Mouse (Mus musculus) liver, postnatal 0 days (tissue): ENCODE measurements at regions not wholly inside any gene's neighbourhood (a gene's known extent, or its start where the extent isn't known, plus 50 kb on each side); places are given as distances from the start of the nearest gene placed in this dataset.

Experiments
- ATAC-seq: fragments of 200-750 bp; cut with Nextera tagmentation; 2 replicates; pipeline ENCODE4 v1.8.0; 2017; ENCODE audit warnings: mild to moderate bottlenecking, moderate library complexity
- DNase-seq: peaks from one replicate; pipeline ENCODE4 v3.0.0-alpha.2; 2016
- H3K27ac ChIP-seq: fragments of 300-500 bp; sonication (generic); 2 replicates; pipeline ENCODE4 v1.5.1; 2014; ENCODE audit warnings: antibody characterized with exemption, moderate library complexity, mild to moderate bottlenecking, low read depth
- H3K27me3 ChIP-seq: fragments of 300-500 bp; sonication (generic); 2 replicates; pipeline ENCODE4 v1.6.1; 2014; ENCODE audit warnings: low read length, control low read depth, mixed read lengths; ENCODE audit not compliant: insufficient read depth
- H3K36me3 ChIP-seq: fragments of 300-500 bp; sonication (generic); replicated peaks from 2 replicates; pipeline ENCODE4 v1.6.1; 2014; ENCODE audit warnings: mild to moderate bottlenecking, control low read depth, low read length, moderate library complexity, mixed read lengths; ENCODE audit not compliant: insufficient read depth
- H3K4me1 ChIP-seq: fragments of 300-500 bp; sonication (generic); 2 replicates; pipeline ENCODE4 v1.6.1; 2014; ENCODE audit warnings: antibody characterized with exemption, mild to moderate bottlenecking, control low read depth; ENCODE audit not compliant: insufficient read depth
- H3K4me2 ChIP-seq: fragments of 300-500 bp; sonication (generic); 2 replicates; pipeline ENCODE4 v1.6.1; 2014; ENCODE audit warnings: low read depth, mild to moderate bottlenecking, low read length, moderate library complexity, mixed read lengths
- H3K4me3 ChIP-seq: fragments of 300-500 bp; sonication (generic); 2 replicates; pipeline ENCODE4 v1.5.1; 2014; ENCODE audit warnings: low read depth, low read length
- H3K9ac ChIP-seq: fragments of 300-500 bp; sonication (generic); replicated peaks from 2 replicates; pipeline ENCODE4 v1.6.1; 2014; ENCODE audit warnings: mild to moderate bottlenecking, moderate library complexity
- H3K9me3 ChIP-seq: fragments of 300-500 bp; sonication (generic); 2 replicates; pipeline ENCODE4 v1.6.1; 2016; ENCODE audit warnings: mild to moderate bottlenecking, control low read depth, low read length, mixed read lengths
- CTCF ChIP-seq: sonication (generic); IDR thresholded peaks from 2 replicates; pipeline ENCODE4 v1.5.1; 2016; ENCODE audit warnings: antibody characterized with exemption, low read depth
- EP300 ChIP-seq: IDR thresholded peaks from 2 replicates; pipeline ENCODE4 v1.6.1; 2016; ENCODE audit warnings: antibody characterized with exemption, low read depth, mild to moderate bottlenecking
- WGBS: fragments of 180-500 bp; shearing (Covaris S2); extraction: QIAGEN DNeasy Blood & Tissue Kit; methylation state at CpG from one replicate; pipeline ENCODE4 v1.1.7; 2014; ENCODE audit not compliant: insufficient replicate concordance; 5-methylcytosine and 5-hydroxymethylcytosine counted together

- Histone ChIP-seq H3K4me2 (no peak overlapping the region), H3K27ac (no peak overlapping the region), H3K9ac (no peak overlapping the region), H3K36me3 (no peaks in the 10 kb centered on the region), H3K4me3 (no peak overlapping the region), H3K9me3 (no peaks in the 10 kb centered on the region), H3K27me3 (no peaks in the 10 kb centered on the region), H3K4me1 (no peaks in the 10 kb centered on the region)
- WGBS, result 63% methylated on average over 2 of the region's 2 CpGs
- TF ChIP-seq EP300, result no peak
- no peak for DNase-seq
- ATAC-seq, result no peak
Measured at GRCm38 (mm10) chr3:140744501-140744900, 467.7 kb downstream of the Pdha2 start.

GRCm38 (mm10) chr3:140740430-140740829 is 471.7 kb downstream of the Pdha2 start:
- DNase-seq, result no peak
- 43% methylated on average over 1 of the region's 1 CpGs for WGBS
- no peak overlapping the region for H3K27ac ChIP-seq
- no peak for TF ChIP-seq EP300
- TF ChIP-seq CTCF, result no peak
- no peak overlapping the region for H3K9ac ChIP-seq
- H3K36me3 ChIP-seq, result no peaks in the 10 kb centered on the region
- H3K4me3 ChIP-seq, result no peak overlapping the region
- H3K27me3 ChIP-seq, result no peaks in the 10 kb centered on the region
- H3K4me2 ChIP-seq, result no peak overlapping the region
- H3K9me3 ChIP-seq, result no peaks in the 10 kb centered on the region
- ATAC-seq, result no peak
- H3K4me1 ChIP-seq, result no peaks in the 10 kb centered on the region

- Histone ChIP-seq H3K9ac (no peak overlapping the region), H3K9me3 (no peaks in the 10 kb centered on the region), H3K27me3 (no peaks in the 10 kb centered on the region), H3K4me2 (no peak overlapping the region), H3K4me3 (no peak overlapping the region), H3K36me3 (no peaks in the 10 kb centered on the region), H3K4me1 (no peaks in the 10 kb centered on the region), H3K27ac (no peak overlapping the region)
- DNase-seq (no peak), ATAC-seq (no peak)
- TF ChIP-seq CTCF (no peak), EP300 (no peak)
- WGBS, result 50% methylated on average over 8 of the region's 8 CpGs
Measured at GRCm38 (mm10) chr3:140738654-140739369, 473.3 kb downstream of the Pdha2 start.

- Histone ChIP-seq H3K4me3 (no peak overlapping the region), H3K27me3 (no peaks in the 10 kb centered on the region), H3K9ac (no peak overlapping the region), H3K9me3 (no peaks in the 10 kb centered on the region), H3K36me3 (no peaks in the 10 kb centered on the region), H3K27ac (no peak overlapping the region), H3K4me2 (no peak overlapping the region), H3K4me1 (no peaks in the 10 kb centered on the region)
- no peak for DNase-seq
- TF ChIP-seq CTCF (no peak), EP300 (no peak)
- no peak for ATAC-seq
Measured at GRCm38 (mm10) chr3:140716896-140717295, 495.3 kb downstream of the Pdha2 start.

GRCm38 (mm10) chr3:140707591-140708131 is 504.5 kb downstream of the Pdha2 start:
- Histone ChIP-seq H3K4me1 (no peaks in the 10 kb centered on the region), H3K4me2 (no peak overlapping the region), H3K9me3 (no peaks in the 10 kb centered on the region), H3K9ac (no peak overlapping the region), H3K36me3 (no peaks in the 10 kb centered on the region), H3K27me3 (no peaks in the 10 kb centered on the region), H3K27ac (no peak overlapping the region), H3K4me3 (no peak overlapping the region)
- WGBS, result 64% methylated on average over 3 of the region's 3 CpGs
- ATAC-seq, result no peak
- TF ChIP-seq CTCF (no peak), EP300 (no peak)
- no peak for DNase-seq

- WGBS, result 72% methylated on average over 4 of the region's 4 CpGs
- DNase-seq (no peak), ATAC-seq (no peak)
- Histone ChIP-seq H3K27ac (no peak overlapping the region), H3K4me1 (no peaks in the 10 kb centered on the region), H3K9ac (no peak overlapping the region), H3K27me3 (no peaks in the 10 kb centered on the region), H3K9me3 (no peaks in the 10 kb centered on the region), H3K36me3 (no peaks in the 10 kb centered on the region), H3K4me2 (no peak overlapping the region), H3K4me3 (no peak overlapping the region)
- no peak for TF ChIP-seq EP300
- TF ChIP-seq CTCF, result no peak
Measured at GRCm38 (mm10) chr3:140706725-140707124, 505.4 kb downstream of the Pdha2 start.
